Mouse (Mus musculus): ENCODE data around the gene Ccnd2. TPM values are rescaled to one million over a fixed set of nuclear protein-coding genes. Genes with fewer than 3 reads are reported as not detected.
A peak's percentile ranks its signal among the peaks of the same experiment; 100 is the strongest.

Gene Ccnd2
- polyA plus RNA-seq, 1 experiment = 42.9 TPM

DNA sequence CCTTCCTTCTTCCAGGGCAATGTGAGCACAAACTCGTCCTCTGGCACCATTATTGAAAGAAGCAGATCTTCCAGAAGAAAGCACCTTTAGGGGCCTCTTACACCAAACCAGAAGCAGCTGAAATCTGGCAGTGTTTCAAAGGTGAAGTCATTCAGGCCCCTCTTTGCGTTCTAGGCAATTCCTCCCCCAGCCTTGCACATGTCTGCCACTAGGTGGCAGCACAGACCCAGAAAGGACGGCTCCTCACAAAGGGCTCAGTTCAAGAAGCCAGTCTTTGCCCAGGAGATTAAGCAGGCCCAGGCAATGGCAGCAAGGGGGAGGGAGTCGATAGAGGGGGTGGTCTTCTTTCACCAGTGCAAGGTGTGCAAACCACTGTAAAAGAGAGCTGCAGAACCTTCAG lies 4.3 kb downstream of the Ccnd2 start:
- H3K27me3 ChIP-seq (ENCODE audit: control insufficient read depth, insufficient read depth, low read length) = 0 out of 2 replicates have a peak, but pooled peaks cover 3% of the 10 kb centered on the region
- TF ChIP-seq POLR2A (IDR thresholded peaks at IDR 0.05; ENCODE audit: low read depth, low read length) (0 out of 2 replicates have a peak, but pooled peaks have one; percentile 17), CTCF (IDR thresholded peaks at IDR 0.05; ENCODE audit: extremely low read depth, insufficient read length, insufficient replicate concordance, low read depth, low read length) (peak; percentile 98; the same call in 1 of the 2 replicates)
- H3K4me3 ChIP-seq (ENCODE audit: low read depth, low read length) = no peak overlapping the region
- peaks cover 29% of the 10 kb centered on the region for H3K36me3 ChIP-seq (ENCODE audit: control insufficient read depth, insufficient read depth, low read length)
- H3K4me1 ChIP-seq (ENCODE audit: control insufficient read depth, insufficient read depth, insufficient read length, low read length) = peaks cover 34% of the 10 kb centered on the region
- no peak overlapping the region for H3K27ac ChIP-seq (ENCODE audit: insufficient read depth, low read depth, low read length)
- 1% methylated on average over 4 of the region's 4 CpGs for WGBS

GRCm38 (mm10) chr6:127146322-127146947 lies 5.6 kb downstream of the Ccnd2 start:
- Histone ChIP-seq H3K27me3 (ENCODE audit: control insufficient read depth, insufficient read depth, low read length) (0 out of 2 replicates have a peak, but pooled peaks cover 3% of the 10 kb centered on the region), H3K27ac (ENCODE audit: insufficient read depth, low read depth, low read length) (no peak overlapping the region), H3K36me3 (ENCODE audit: control insufficient read depth, insufficient read depth, low read length) (peaks cover 35% of the 10 kb centered on the region), H3K4me3 (ENCODE audit: low read depth, low read length) (0 out of 2 replicates have a peak overlapping the region, but pooled peaks have one; percentile 7), H3K4me1 (ENCODE audit: control insufficient read depth, insufficient read depth, insufficient read length, low read length) (peaks cover 26% of the 10 kb centered on the region)
- WGBS = 74% methylated on average over 3 of the region's 3 CpGs
- TF ChIP-seq POLR2A (IDR thresholded peaks at IDR 0.05; ENCODE audit: low read depth, low read length) = no peak
- no peak for TF ChIP-seq CTCF (IDR thresholded peaks at IDR 0.05; ENCODE audit: extremely low read depth, insufficient read length, insufficient replicate concordance, low read depth, low read length)

DNA sequence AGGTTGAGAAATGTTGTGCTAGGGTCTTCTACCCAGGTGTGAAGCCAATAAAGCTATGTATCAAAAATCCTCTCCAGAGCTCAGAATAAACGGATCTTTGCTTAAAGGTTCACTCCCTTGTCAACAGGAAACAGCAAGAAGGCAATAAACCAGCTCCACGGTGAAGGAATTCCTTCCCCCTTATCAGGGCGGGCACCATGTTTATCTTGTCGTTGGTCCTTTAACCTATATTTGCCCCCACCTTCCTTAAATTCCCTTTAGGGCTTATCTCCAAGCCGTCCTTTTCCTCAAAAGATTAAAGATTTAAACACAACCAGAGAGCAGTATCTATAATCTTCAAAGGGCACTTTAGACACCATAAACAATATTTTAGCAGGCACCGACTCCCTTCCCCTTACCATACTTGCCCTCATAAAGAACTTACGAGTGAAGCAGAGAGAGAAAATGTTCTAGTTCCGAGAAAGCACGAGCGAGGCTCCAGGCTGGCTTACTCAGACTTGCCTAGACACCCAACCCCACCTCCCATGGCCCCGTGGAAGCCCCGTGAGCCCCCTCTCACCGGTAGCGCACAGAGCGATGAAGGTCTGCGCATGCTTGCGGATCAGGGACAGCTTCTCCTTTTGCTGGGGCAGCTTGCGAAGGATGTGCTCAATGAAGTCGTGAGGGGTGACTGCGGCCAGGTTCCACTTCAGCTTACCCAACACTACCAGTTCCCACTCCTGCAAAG lies 6.4 kb downstream of the Ccnd2 start:
- Histone ChIP-seq H3K4me1 (ENCODE audit: control insufficient read depth, insufficient read depth, insufficient read length, low read length) (peaks cover 23% of the 10 kb centered on the region), H3K27me3 (ENCODE audit: control insufficient read depth, insufficient read depth, low read length) (0 out of 2 replicates have a peak, but pooled peaks cover 2% of the 10 kb centered on the region), H3K4me3 (ENCODE audit: low read depth, low read length) (0 out of 2 replicates have a peak overlapping the region, but pooled peaks have one; percentile 7), H3K27ac (ENCODE audit: insufficient read depth, low read depth, low read length) (peak overlapping the region; percentile 64), H3K36me3 (ENCODE audit: control insufficient read depth, insufficient read depth, low read length) (peaks cover 42% of the 10 kb centered on the region)
- 23% methylated on average over 20 of the region's 20 CpGs for WGBS
- TF ChIP-seq POLR2A (IDR thresholded peaks at IDR 0.05; ENCODE audit: low read depth, low read length) (no peak), CTCF (IDR thresholded peaks at IDR 0.05; ENCODE audit: extremely low read depth, insufficient read length, insufficient replicate concordance, low read depth, low read length) (no peak)

DNA sequence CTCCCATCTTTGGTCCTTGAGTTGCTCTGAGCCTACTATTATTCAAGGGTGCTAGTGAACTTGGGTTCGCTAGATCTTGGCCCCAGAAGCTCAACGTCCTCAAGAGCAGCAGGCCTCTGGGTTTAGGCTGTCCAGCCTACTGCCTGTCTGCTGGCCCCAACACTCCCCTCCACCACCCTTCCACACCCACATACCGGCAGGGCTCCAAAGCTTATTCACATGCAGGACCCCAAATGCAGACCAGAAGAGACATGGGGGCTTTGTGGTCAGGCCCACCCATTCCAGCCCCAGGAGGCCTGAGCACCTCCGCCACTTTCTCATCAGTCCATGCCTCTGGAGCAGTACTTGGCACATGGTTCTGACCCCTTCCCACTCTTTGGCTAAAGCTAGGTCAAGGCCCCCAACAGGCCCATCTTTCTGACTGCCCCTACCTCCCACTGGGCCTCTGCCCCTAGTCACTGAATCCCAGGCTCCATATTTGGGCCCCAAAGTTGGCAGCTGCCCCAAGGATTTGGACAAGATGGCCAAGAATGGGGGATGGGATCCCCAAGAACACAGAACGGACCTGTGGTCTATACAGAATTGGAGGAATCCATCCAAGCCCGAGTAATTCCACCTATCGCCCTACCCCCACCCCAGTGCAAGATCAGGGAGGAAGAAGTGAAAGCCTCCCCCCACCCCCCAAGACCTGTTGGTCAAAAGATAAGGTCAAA lies 8.3 kb downstream of the Ccnd2 start:
- H3K4me1 ChIP-seq (ENCODE audit: control insufficient read depth, insufficient read depth, insufficient read length, low read length) = peaks cover 23% of the 10 kb centered on the region
- H3K27me3 ChIP-seq (ENCODE audit: control insufficient read depth, insufficient read depth, low read length) = no peaks in the 10 kb centered on the region
- peaks cover 59% of the 10 kb centered on the region for H3K36me3 ChIP-seq (ENCODE audit: control insufficient read depth, insufficient read depth, low read length)
- TF ChIP-seq CTCF (IDR thresholded peaks at IDR 0.05; ENCODE audit: extremely low read depth, insufficient read length, insufficient replicate concordance, low read depth, low read length) = no peak
- no peak for TF ChIP-seq POLR2A (IDR thresholded peaks at IDR 0.05; ENCODE audit: low read depth, low read length)
- no peak overlapping the region for H3K27ac ChIP-seq (ENCODE audit: insufficient read depth, low read depth, low read length)
- 85% methylated on average over 7 of the region's 7 CpGs for WGBS
- H3K4me3 ChIP-seq (ENCODE audit: low read depth, low read length) = no peak overlapping the region

DNA sequence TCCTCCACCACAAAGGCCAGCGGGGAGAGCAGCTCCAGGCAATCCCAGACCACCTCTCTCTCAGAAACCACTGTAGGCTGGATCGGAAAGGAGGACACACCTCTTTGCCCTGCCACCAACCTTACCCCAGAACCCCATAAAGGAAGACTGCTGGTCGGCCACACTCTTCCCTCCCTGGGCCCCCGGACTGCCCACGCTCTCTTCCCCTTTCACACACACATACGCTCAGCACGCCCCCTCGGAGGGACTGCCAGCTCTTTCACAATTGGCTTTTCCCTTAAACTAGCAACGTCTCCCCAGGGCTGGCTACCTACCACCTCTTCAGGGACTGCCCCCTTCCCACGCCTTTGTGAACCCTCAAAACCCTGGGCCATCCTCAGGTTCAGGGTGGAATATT lies 8.9 kb downstream of the Ccnd2 start:
- no peaks in the 10 kb centered on the region for H3K27me3 ChIP-seq (ENCODE audit: control insufficient read depth, insufficient read depth, low read length)
- H3K4me1 ChIP-seq (ENCODE audit: control insufficient read depth, insufficient read depth, insufficient read length, low read length) = peaks cover 23% of the 10 kb centered on the region
- H3K4me3 ChIP-seq (ENCODE audit: low read depth, low read length) = no peak overlapping the region
- TF ChIP-seq POLR2A (IDR thresholded peaks at IDR 0.05; ENCODE audit: low read depth, low read length) (no peak), CTCF (IDR thresholded peaks at IDR 0.05; ENCODE audit: extremely low read depth, insufficient read length, insufficient replicate concordance, low read depth, low read length) (no peak)
- H3K27ac ChIP-seq (ENCODE audit: insufficient read depth, low read depth, low read length) = no peak overlapping the region
- 83% methylated on average over 10 of the region's 10 CpGs for WGBS
- peaks cover 64% of the 10 kb centered on the region for H3K36me3 ChIP-seq (ENCODE audit: control insufficient read depth, insufficient read depth, low read length)

DNA sequence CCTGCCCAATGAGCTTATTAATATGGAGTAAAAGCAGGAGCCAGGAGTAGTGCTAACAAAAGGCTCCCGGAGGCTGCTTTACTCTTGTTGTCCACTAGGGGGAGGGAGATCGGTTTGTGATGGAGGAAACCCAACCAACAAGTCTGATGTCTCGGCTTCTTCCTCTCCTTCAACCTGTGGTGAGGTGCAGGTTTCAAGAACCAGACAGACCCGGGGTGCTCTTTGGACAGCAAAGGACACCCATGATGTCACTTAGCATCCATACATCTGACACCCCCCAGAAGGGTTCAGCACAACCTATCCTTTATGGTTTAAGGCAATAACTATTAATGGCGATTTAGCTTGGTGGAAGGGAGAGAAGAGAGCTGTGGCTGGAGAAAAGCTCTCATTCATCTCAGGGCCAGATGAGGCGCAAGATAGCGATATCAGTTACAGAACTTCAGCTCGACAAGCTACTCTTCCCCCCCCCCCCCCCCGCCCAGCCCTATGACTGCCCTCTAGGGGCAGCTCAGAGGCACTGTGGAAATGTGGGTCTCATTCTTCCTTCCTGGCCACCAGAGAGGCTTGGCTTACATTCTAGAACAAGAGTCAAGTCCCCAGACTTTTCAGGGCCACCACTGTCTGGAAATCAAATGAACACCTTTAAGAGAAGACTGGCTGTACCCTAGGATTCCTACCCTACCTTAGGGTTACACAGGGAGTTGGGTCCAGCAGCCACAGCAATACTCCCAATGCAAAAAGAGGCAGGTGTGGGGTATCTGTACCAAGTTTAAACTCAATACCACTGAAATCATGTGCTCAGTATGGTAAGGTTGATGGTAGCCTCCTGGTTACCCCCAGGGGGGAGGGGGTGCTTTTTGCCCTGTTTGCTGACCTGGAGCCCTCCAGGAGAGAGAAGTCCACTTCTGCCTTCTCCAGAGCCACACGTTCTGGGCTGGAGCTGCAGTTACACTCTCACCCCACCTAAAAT lies 9.6 kb downstream of the Ccnd2 start:
- WGBS = 18% methylated on average over 10 of the region's 10 CpGs
- H3K27ac ChIP-seq (ENCODE audit: insufficient read depth, low read depth, low read length) = 0 out of 2 replicates have a peak overlapping the region, but pooled peaks have one; percentile 32

More for the DNA sequence above, 9.6 kb downstream of the Ccnd2 start:
- Histone ChIP-seq H3K4me3 (ENCODE audit: low read depth, low read length) (peak overlapping the region; percentile 27; the same call in 1 of the 2 replicates), H3K27me3 (ENCODE audit: control insufficient read depth, insufficient read depth, low read length) (no peaks in the 10 kb centered on the region), H3K36me3 (ENCODE audit: control insufficient read depth, insufficient read depth, low read length) (peaks cover 68% of the 10 kb centered on the region), H3K4me1 (ENCODE audit: control insufficient read depth, insufficient read depth, insufficient read length, low read length) (peaks cover 23% of the 10 kb centered on the region)
- TF ChIP-seq CTCF (IDR thresholded peaks at IDR 0.05; ENCODE audit: extremely low read depth, insufficient read length, insufficient replicate concordance, low read depth, low read length) (peak; percentile 62; the same call in 1 of the 2 replicates), POLR2A (IDR thresholded peaks at IDR 0.05; ENCODE audit: low read depth, low read length) (no peak)

All from small intestine, adult 2 months (tissue).